Mouse (Mus musculus) CH12.LX (cell line): ENCODE results near the gene Bcl6b. TPM values are rescaled to one million over a fixed set of nuclear protein-coding genes. Genes with fewer than 3 reads are reported as not detected.

Source experiments
- DNase-seq: peaks from one replicate; pipeline ENCODE4 v3.0.0-alpha.2; 2013; ENCODE audit errors: extremely low read depth
- H3K27ac ChIP-seq: 2 replicates; pipeline ENCODE4 v1.5.1; 2012; ENCODE audit warnings: low read depth, mild to moderate bottlenecking, control low read depth, moderate library complexity; ENCODE audit not compliant: insufficient read depth
- H3K27me3 ChIP-seq: replicated peaks from 2 replicates; pipeline ENCODE3; 2012; ENCODE audit warnings: inconsistent platforms
- H3K36me3 ChIP-seq, 2 experiments: replicated peaks in 1 of 2; 2 replicates each; pipeline versions ENCODE3 to v1.6.1; 2012; ENCODE audit warnings: inconsistent platforms in 1 of 2, low read length in 1 of 2, mild to moderate bottlenecking in 1 of 2, mixed read lengths in 1 of 2, moderate library complexity in 1 of 2; ENCODE audit not compliant: control insufficient read depth in 1 of 2, insufficient read depth in 1 of 2
- H3K4me1 ChIP-seq, 2 experiments: 2 replicates each; pipeline ENCODE4 v1.6.1; 2012; ENCODE audit warnings: inconsistent platforms in 1 of 2, moderate library complexity in 1 of 2; ENCODE audit not compliant: insufficient read depth in 2 of 2, control insufficient read depth in 1 of 2
- H3K4me2 ChIP-seq: 2 replicates; pipeline ENCODE4 v1.6.1; 2012; ENCODE audit warnings: low read depth, mild to moderate bottlenecking, control low read depth; ENCODE audit not compliant: poor library complexity, insufficient read depth, severe bottlenecking
- H3K4me3 ChIP-seq, 3 experiments: fragments of 150-350 bp in 1 of 3; sonication (generic) in 1 of 3; replicated peaks in 1 of 3; 2 replicates each; pipeline versions ENCODE3 to v1.5.1; 2011 to 2012; ENCODE audit warnings: low read depth in 2 of 3, low read length in 2 of 3, mild to moderate bottlenecking in 2 of 3, moderate library complexity in 2 of 3, control low read depth in 1 of 3, improper control_type of control experiment in 1 of 3, inconsistent platforms in 1 of 3, mixed read lengths in 1 of 3; ENCODE audit not compliant: poor library complexity in 1 of 3
- H3K79me2 ChIP-seq: replicated peaks from 2 replicates; pipeline ENCODE4 v1.6.1; 2012; ENCODE audit warnings: mild to moderate bottlenecking, moderate library complexity; ENCODE audit not compliant: control insufficient read depth, poor library complexity, insufficient read depth, severe bottlenecking; ENCODE audit errors: extremely low read depth
- H3K9ac ChIP-seq: 2 replicates; pipeline ENCODE4 v1.6.1; 2012; ENCODE audit warnings: low read depth, mild to moderate bottlenecking, control low read depth, moderate library complexity; ENCODE audit not compliant: insufficient read depth
- H3K9me3 ChIP-seq: replicated peaks from 2 replicates; pipeline ENCODE3; 2012; ENCODE audit warnings: low read length, inconsistent platforms, mixed read lengths
- BHLHE40 ChIP-seq: IDR thresholded peaks from 2 replicates; pipeline ENCODE4 v1.6.1; 2011; ENCODE audit warnings: mild to moderate bottlenecking, low read depth, low read length, improper control_type of control experiment
- CHD1 ChIP-seq: IDR thresholded peaks from 2 replicates; pipeline ENCODE4 v1.6.1; 2012; ENCODE audit warnings: low read depth, low read length, improper control_type of control experiment, inconsistent platforms
- CTCF ChIP-seq, 2 experiments: IDR thresholded peaks in 1 of 2; conservative IDR thresholded peaks in 1 of 2; 2 replicates each; pipeline ENCODE4 v1.5.1; 2011 to 2012; ENCODE audit warnings: low read depth in 2 of 2, low read length in 2 of 2, improper control_type of control experiment in 1 of 2, inconsistent platforms in 1 of 2, mild to moderate bottlenecking in 1 of 2, moderate library complexity in 1 of 2
- EP300 ChIP-seq: IDR thresholded peaks from 2 replicates; pipeline ENCODE4 v1.6.1; 2011; ENCODE audit warnings: low read length, improper control_type of control experiment
- HCFC1 ChIP-seq: IDR thresholded peaks from 2 replicates; pipeline ENCODE4 v1.6.1; 2012; ENCODE audit warnings: low read depth, mild to moderate bottlenecking, inconsistent platforms, low read length, improper control_type of control experiment
- IRF4 ChIP-seq: IDR thresholded peaks from 2 replicates; pipeline ENCODE4 v1.6.1; 2014; ENCODE audit warnings: low read depth, mild to moderate bottlenecking, inconsistent platforms, low read length, improper control_type of control experiment
- JUND ChIP-seq: conservative IDR thresholded peaks from 2 replicates; pipeline ENCODE4 v1.6.1; 2011; ENCODE audit warnings: low read depth, low read length, improper control_type of control experiment
- KAT2A ChIP-seq: IDR thresholded peaks from 2 replicates; pipeline ENCODE4 v1.6.1; 2012; ENCODE audit warnings: low read length, improper control_type of control experiment, inconsistent platforms; ENCODE audit not compliant: insufficient replicate concordance
- MAFK ChIP-seq: IDR thresholded peaks from 2 replicates; pipeline ENCODE4 v1.6.1; 2011; ENCODE audit warnings: low read length, improper control_type of control experiment; ENCODE audit not compliant: insufficient replicate concordance
- MAX ChIP-seq: IDR thresholded peaks from 2 replicates; pipeline ENCODE4 v1.6.1; 2011; ENCODE audit warnings: low read length, improper control_type of control experiment
- MAZ ChIP-seq: IDR thresholded peaks from 2 replicates; pipeline ENCODE4 v1.6.1; 2012; ENCODE audit warnings: low read depth, mild to moderate bottlenecking, inconsistent platforms, low read length, improper control_type of control experiment, moderate library complexity
- MEF2A ChIP-seq: IDR thresholded peaks from 2 replicates; pipeline ENCODE4 v1.6.1; 2014; ENCODE audit warnings: low read depth, mild to moderate bottlenecking, inconsistent platforms, low read length, improper control_type of control experiment, borderline replicate concordance
- MXI1 ChIP-seq: IDR thresholded peaks from 2 replicates; pipeline ENCODE4 v1.6.1; 2011; ENCODE audit warnings: mild to moderate bottlenecking, low read depth, low read length, improper control_type of control experiment
- NELFE ChIP-seq: IDR thresholded peaks from 2 replicates; pipeline ENCODE4 v1.6.1; 2011; ENCODE audit warnings: low read depth, low read length, improper control_type of control experiment
- PAX5 ChIP-seq: IDR thresholded peaks from 2 replicates; pipeline ENCODE4 v1.6.1; 2012; ENCODE audit warnings: low read length, inconsistent platforms, mixed read lengths
- POLR2A ChIP-seq: IDR thresholded peaks from 2 replicates; pipeline ENCODE4 v1.6.1; 2011; ENCODE audit warnings: low read depth, mild to moderate bottlenecking, improper control_type of control experiment, low read length
- POLR2AphosphoS2 ChIP-seq: IDR thresholded peaks from 2 replicates; pipeline ENCODE4 v1.6.1; 2011; ENCODE audit warnings: low read depth, low read length, improper control_type of control experiment
- RAD21 ChIP-seq: IDR thresholded peaks from 2 replicates; pipeline ENCODE4 v1.6.1; 2011; ENCODE audit warnings: low read depth, mild to moderate bottlenecking, low read length, improper control_type of control experiment, moderate library complexity
- RCOR1 ChIP-seq: conservative IDR thresholded peaks from 2 replicates; pipeline ENCODE4 v1.6.1; 2012; ENCODE audit warnings: low read depth, mild to moderate bottlenecking, inconsistent platforms, low read length, improper control_type of control experiment
- SIN3A ChIP-seq: IDR thresholded peaks from 2 replicates; pipeline ENCODE4 v1.6.1; 2012; ENCODE audit warnings: low read length, improper control_type of control experiment, inconsistent platforms
- TBP ChIP-seq: conservative IDR thresholded peaks from 2 replicates; pipeline ENCODE4 v1.6.1; 2011; ENCODE audit warnings: low read depth, low read length, improper control_type of control experiment
- UBTF ChIP-seq: IDR thresholded peaks from 2 replicates; pipeline ENCODE4 v1.6.1; 2012; ENCODE audit warnings: low read depth, mild to moderate bottlenecking, inconsistent platforms, low read length, improper control_type of control experiment, moderate library complexity
- USF2 ChIP-seq: conservative IDR thresholded peaks from 2 replicates; pipeline ENCODE4 v1.6.1; 2011; ENCODE audit warnings: low read depth, low read length, improper control_type of control experiment
- ZNF384 ChIP-seq: IDR thresholded peaks from 2 replicates; pipeline ENCODE4 v1.6.1; 2012; ENCODE audit warnings: low read depth, low read length, improper control_type of control experiment, inconsistent platforms
- dilution Hi-C: fragments of 300-500 bp; cut with MboI; formaldehyde crosslinking; loops from 2 replicates; pipeline ENCODE4 v1.14.3; 2020; ENCODE audit warnings: low sequenced_read_pairs; ENCODE audit not compliant: extremely low pct_unique_long_range_greater_than_20kb, extremely low pct_ligation_motif_present
- in situ Hi-C: fragments of 300-500 bp; cut with MboI; formaldehyde crosslinking; loops from 3 replicates; pipeline ENCODE4 v1.14.3; 2019; ENCODE audit warnings: low sequenced_read_pairs, low pct_ligation_motif_present, low pct_unique_long_range_greater_than_20kb, mixed read lengths
- polyA plus RNA-seq: library from polyadenylated mRNA; unstranded; fragments of >175 nt; gene quantifications from 2 replicates; pipeline ENCODE4 v1.2.1, GENCODE M21; 2012; ENCODE audit warnings: low read depth; ENCODE audit not compliant: insufficient read length
- total RNA-seq, 2 experiments: library from RNA; depleted of rRNA; stranded (reverse); fragments of 300-350 nt in 1 of 2; fragments of >200 nt in 1 of 2; gene quantifications; 2 replicates each; pipeline ENCODE4 v1.2.3; 2012 to 2014

Bcl6b gene
- total and polyA plus RNA-seq, 3 experiments, result 0.54 to 1.7 (median 0.71) TPM

DNA sequence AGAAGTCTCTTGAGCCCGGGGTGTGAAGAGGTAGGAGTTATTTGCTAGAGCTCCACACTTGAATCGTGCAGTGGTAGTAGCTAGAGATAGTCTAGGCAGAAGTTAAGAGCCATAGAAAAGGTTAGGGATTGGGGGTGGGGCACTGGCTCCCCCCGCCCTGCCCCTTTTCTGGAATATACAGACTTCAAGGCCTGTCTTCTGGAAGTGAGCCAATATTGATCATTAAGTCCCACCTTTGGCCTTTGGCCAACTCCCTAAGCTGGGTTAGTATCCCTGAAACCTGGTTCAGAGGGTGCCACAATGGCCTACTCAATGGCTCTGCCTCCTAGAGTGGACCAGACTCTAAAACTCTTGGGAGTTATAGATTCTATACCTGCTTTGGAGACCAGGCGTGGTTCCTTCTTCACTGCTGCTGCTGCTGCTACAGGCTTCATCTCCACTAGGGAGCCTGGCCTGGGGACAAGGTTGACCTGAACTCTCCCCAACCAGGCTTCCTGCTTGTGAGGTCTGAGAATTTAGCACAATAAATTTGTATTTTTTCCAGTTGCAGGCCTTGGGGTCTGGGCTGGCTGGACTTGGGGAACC, 1.8 kb downstream of the Bcl6b start:
- Histone ChIP-seq H3K9ac (no peak overlapping the region), H3K4me3 (no peak overlapping the region), H3K4me1 (peaks cover 0 to 30% of the 10 kb centered on the region in 2 experiments; a peak in 2 of 4 replicates), H3K79me2 (no peaks in the 10 kb centered on the region), H3K36me3 (peaks cover 0 to 13% of the 10 kb centered on the region in 2 experiments), H3K27me3 (peaks cover 2% of the 10 kb centered on the region), H3K9me3 (no peaks in the 10 kb centered on the region), H3K4me2 (no peak overlapping the region), H3K27ac (no peak overlapping the region)
- in situ Hi-C loops (loop anchor here (25.0 kb wide), 2 partner anchors 385 to 535 kb away; partner anchors contain the start of genes 4930544D05Rik, Chrne and Zfp3), dilution Hi-C loops (no loop called here)
- no peak for DNase-seq
- no peak for TF ChIP-seq MAX
- no peak for TF ChIP-seq MXI1
- no peak for TF ChIP-seq HCFC1
- no peak for TF ChIP-seq CTCF (conservative IDR thresholded peaks at IDR 0.05 in 1 of 2, IDR thresholded peaks at IDR 0.05 in 1 of 2; ENCODE audit: low read depth in 2 of 2, low read length in 2 of 2)
- no peak for TF ChIP-seq EP300
- no peak for TF ChIP-seq TBP
- TF ChIP-seq UBTF, result no peak
- no peak for TF ChIP-seq RAD21
- no peak for TF ChIP-seq ZNF384
- TF ChIP-seq IRF4, result no peak

DNA sequence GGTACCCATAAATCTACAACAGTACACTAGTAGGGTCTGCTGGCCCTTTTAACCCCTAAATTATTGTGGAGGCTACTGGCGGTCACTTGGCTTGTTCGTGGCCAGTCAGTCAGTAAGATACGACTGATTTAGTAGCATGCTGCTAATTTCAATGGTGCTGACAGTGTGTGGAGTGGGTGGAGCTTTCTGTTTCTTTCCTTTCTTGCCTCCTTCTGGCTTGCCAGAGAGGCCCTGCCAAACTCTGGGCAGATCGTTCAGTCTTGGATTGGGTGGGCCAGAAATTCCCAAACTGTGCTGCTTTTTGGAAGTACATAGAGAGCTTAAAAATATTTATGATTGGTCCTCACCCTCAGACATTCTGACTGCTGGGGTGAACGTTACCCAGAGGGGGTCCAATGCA, 2.5 kb downstream of the Bcl6b start:
- Histone ChIP-seq H3K4me2 (no peak overlapping the region), H3K79me2 (no peaks in the 10 kb centered on the region), H3K27me3 (peaks cover 2% of the 10 kb centered on the region), H3K27ac (no peak overlapping the region)
- DNase-seq, result no peak
- TF ChIP-seq BHLHE40, result no peak
- no peak for TF ChIP-seq SIN3A
- no peak for TF ChIP-seq KAT2A
- TF ChIP-seq JUND, result no peak
- TF ChIP-seq PAX5, result no peak
- no peak for TF ChIP-seq USF2
- no peak for TF ChIP-seq CTCF (conservative IDR thresholded peaks at IDR 0.05 in 1 of 2, IDR thresholded peaks at IDR 0.05 in 1 of 2; ENCODE audit: low read depth in 2 of 2, low read length in 2 of 2)
- TF ChIP-seq POLR2A, result no peak
- TF ChIP-seq ZNF384, result no peak
- no peak for TF ChIP-seq MAZ
- TF ChIP-seq MEF2A, result no peak
- TF ChIP-seq RCOR1, result no peak
- no peak for TF ChIP-seq POLR2AphosphoS2
- TF ChIP-seq MAFK, result no peak
- TF ChIP-seq NELFE, result no peak
- no peak for TF ChIP-seq CHD1
- TF ChIP-seq, all 38 proteins: peak for 0
- peaks cover 0 to 14% of the 10 kb centered on the region in 2 experiments for H3K36me3 ChIP-seq
- H3K4me1 ChIP-seq, result peaks cover 3 to 34% of the 10 kb centered on the region in 2 experiments; a peak in 3 of 4 replicates
- no peak overlapping the region for H3K9ac ChIP-seq
- dilution Hi-C loops (no loop called here), in situ Hi-C loops (loop anchor here (25.0 kb wide), 2 partner anchors 385 to 535 kb away; partner anchors contain the start of genes 4930544D05Rik, Chrne and Zfp3)
- no peak overlapping the region for H3K4me3 ChIP-seq
- H3K9me3 ChIP-seq, result no peaks in the 10 kb centered on the region
